Mouse (Mus musculus) lung, adult 2 months (tissue): ENCODE results near the gene Pgd.

Experiments
- CTCF ChIP-seq: fragments of 200-500 bp; IDR thresholded peaks from 2 replicates; pipeline ENCODE4 v1.5.1; 2011; ENCODE audit warnings: mild to moderate bottlenecking, low read length, control low read depth; ENCODE audit not compliant: insufficient read depth
- POLR2A ChIP-seq: fragments of 200-500 bp; IDR thresholded peaks from 2 replicates; pipeline ENCODE4 v1.6.1; 2011; ENCODE audit warnings: low read depth, mild to moderate bottlenecking, control low read depth, low read length, borderline replicate concordance; ENCODE audit errors: extremely low read depth

- TF ChIP-seq CTCF (no peak), POLR2A (no peak)
These were observed 21.4 kb downstream of the Pgd start for GRCm38 (mm10) chr4:149145151-149145550.
